Mouse (Mus musculus): ENCODE results near the gene Vmn1r16. TPM values are rescaled to one million over a fixed set of nuclear protein-coding genes. Genes with fewer than 3 reads are reported as not detected.

Vmn1r16 gene
- not detected in 2 replicates for polyA plus RNA-seq (2012; rRNA removed)

DNA sequence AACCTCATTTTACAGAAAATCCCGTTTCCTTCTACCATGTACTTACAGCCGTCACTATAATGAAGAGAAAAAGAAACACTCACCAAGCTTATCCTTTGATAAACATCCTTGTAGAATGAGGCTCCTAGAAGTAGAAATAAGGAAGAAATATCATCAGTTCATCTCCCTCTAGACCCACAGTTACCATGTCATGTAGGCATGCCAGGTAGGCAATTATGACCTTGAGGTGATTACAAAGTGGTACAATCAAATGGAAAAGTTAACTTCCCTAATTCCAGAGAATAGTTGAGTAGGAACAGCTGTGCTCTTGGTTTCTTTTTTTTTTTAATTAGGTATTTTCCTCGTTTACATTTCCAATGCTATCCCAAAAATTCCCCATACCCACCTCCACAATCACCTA lies at the start of gene Vmn1r16:
Gene Vmn1r16 (minus strand): TSS at position 101 of the 400 bp plus-strand sequence.

GRCm38 (mm10) chr6:57363627-57364026 lies 34.3 kb upstream of the Vmn1r16 start, which contains the start of gene Vmn1r17:
Vmn1r17 (minus strand) TSS chr6:57363727.

Other genes starting within 250 kb of the Vmn1r16 start
- gene Vmn1r10, start 220.0 kb downstream of the Vmn1r16 start, polyA plus RNA-seq (2012; rRNA removed): not detected in 2 replicates
- not detected in 2 replicates for gene Vmn1r11, start 196.0 kb downstream of the Vmn1r16 start, polyA plus RNA-seq (2012; rRNA removed)
- not detected in 2 replicates for gene Vmn1r12, start 172.6 kb downstream of the Vmn1r16 start, polyA plus RNA-seq (2012; rRNA removed)
- gene Vmn1r13, start 126.2 kb downstream of the Vmn1r16 start, polyA plus RNA-seq (2012; rRNA removed): not detected in 2 replicates
- gene Vmn1r14, start 97.8 kb downstream of the Vmn1r16 start, polyA plus RNA-seq (2012; rRNA removed): not detected in 2 replicates
- gene Vmn1r15, start 71.5 kb downstream of the Vmn1r16 start, polyA plus RNA-seq (2012; rRNA removed): not detected in 2 replicates
- gene Vmn1r17, start 34.2 kb upstream of the Vmn1r16 start, polyA plus RNA-seq (2012; rRNA removed): not detected in 2 replicates
- gene Vmn1r18, start 66.3 kb upstream of the Vmn1r16 start, polyA plus RNA-seq (2012; rRNA removed): not detected in 2 replicates
- gene Vmn1r19, start 74.3 kb upstream of the Vmn1r16 start, polyA plus RNA-seq (2012; rRNA removed): not detected in 2 replicates
- not detected in 2 replicates for gene Vmn1r20, start 99.4 kb upstream of the Vmn1r16 start, polyA plus RNA-seq (2012; rRNA removed)
- gene Ppm1k, start 206.0 kb upstream of the Vmn1r16 start, polyA plus RNA-seq (2012; rRNA removed): 9.5 and 10.0 TPM in 2 replicates

Data from liver, embryonic 18 days (tissue).